Mouse (Mus musculus) kidney, embryonic 14.5 days (tissue): ENCODE data around the gene Psme2. TPM values are rescaled to one million over a fixed set of nuclear protein-coding genes. Genes with fewer than 3 reads are reported as not detected.

Experiments used
- ATAC-seq: fragments of 200-750 bp; cut with Nextera tagmentation; 2 replicates; pipeline ENCODE4 v1.8.0; 2017; ENCODE audit warnings: moderate number of reproducible peaks, mild to moderate bottlenecking, moderate TSS enrichment, moderate library complexity; ENCODE audit not compliant: low FRiP score, low TSS enrichment
- H3K27ac ChIP-seq: fragments of 300-500 bp; sonication (generic); 2 replicates; pipeline ENCODE4 v1.5.1; 2014; ENCODE audit warnings: low read depth, mild to moderate bottlenecking, low read length, moderate library complexity, mixed read lengths
- H3K27me3 ChIP-seq: fragments of 300-500 bp; sonication (generic); 2 replicates; pipeline ENCODE4 v1.6.1; 2014; ENCODE audit warnings: mild to moderate bottlenecking, low read length; ENCODE audit not compliant: control insufficient read depth, insufficient read depth
- H3K36me3 ChIP-seq: fragments of 300-500 bp; sonication (generic); 2 replicates; pipeline ENCODE4 v1.6.1; 2014; ENCODE audit warnings: low read length, mixed read lengths; ENCODE audit not compliant: control insufficient read depth, insufficient read depth
- H3K4me1 ChIP-seq: fragments of 300-500 bp; sonication (generic); 2 replicates; pipeline ENCODE4 v1.6.1; 2014; ENCODE audit warnings: low read length, mixed read lengths; ENCODE audit not compliant: control insufficient read depth, insufficient read depth
- H3K4me2 ChIP-seq: fragments of 300-500 bp; sonication (generic); replicated peaks from 2 replicates; pipeline ENCODE4 v1.6.1; 2014; ENCODE audit warnings: low read depth, mild to moderate bottlenecking, low read length
- H3K4me3 ChIP-seq: fragments of 300-500 bp; sonication (generic); 2 replicates; pipeline ENCODE4 v1.5.1; 2014; ENCODE audit warnings: mild to moderate bottlenecking, low read length
- H3K9ac ChIP-seq: fragments of 300-500 bp; sonication (generic); 2 replicates; pipeline ENCODE4 v1.6.1; 2014; ENCODE audit warnings: low read depth, mild to moderate bottlenecking, low read length, moderate library complexity
- H3K9me3 ChIP-seq: fragments of 300-500 bp; sonication (generic); 2 replicates; pipeline ENCODE4 v1.6.1; 2016; ENCODE audit warnings: low read length; ENCODE audit not compliant: control insufficient read depth
- WGBS: fragments of 180-500 bp; shearing (Covaris S2); extraction: QIAGEN DNeasy Blood & Tissue Kit; methylation state at CpG from one replicate; pipeline ENCODE4 v1.1.7; 2014; 5-methylcytosine and 5-hydroxymethylcytosine counted together
- polyA plus RNA-seq: library from polyadenylated mRNA; unstranded; fragments of >200 nt; fragmentation: Nextera tagmentation; extraction: Ambion mirVana; gene quantifications from 2 replicates; pipeline ENCODE4 v1.2.1, GENCODE M21; 2014

The Psme2 gene
- polyA plus RNA-seq, 1 experiment from 2014 or later = 224 TPM

- 2% methylated on average over 21 of the region's 32 CpGs for WGBS
- peaks cover 19% of the 10 kb centered on the region for H3K4me1 ChIP-seq
- H3K9me3 ChIP-seq = no peaks in the 10 kb centered on the region
- peaks cover 15% of the 10 kb centered on the region; the same call in 1 of the 2 replicates for H3K36me3 ChIP-seq
- ATAC-seq = peak; percentile 90
- no peaks in the 10 kb centered on the region for H3K27me3 ChIP-seq
- peak within 1 kb of the TSS; percentile 70; the same call in 1 of the 2 replicates for H3K27ac ChIP-seq
- peak within 1 kb of the TSS; percentile 78 for H3K4me2 ChIP-seq
- peak within 1 kb of the TSS; percentile 70 for H3K4me3 ChIP-seq
- H3K9ac ChIP-seq = peak within 1 kb of the TSS; percentile 78
Observed at GRCm38 (mm10) chr14:55577871-55578667, 12.8 kb downstream of the Psme2 start, which contains the start of gene Psme1. Psme1 (plus strand) TSS chr14:55578123.

GRCm38 (mm10) chr14:55576376-55576775 lies 14.5 kb downstream of the Psme2 start:
- Histone ChIP-seq H3K4me1 (peaks cover 19% of the 10 kb centered on the region), H3K27me3 (no peaks in the 10 kb centered on the region), H3K4me2 (no peak overlapping the region), H3K4me3 (no peak overlapping the region), H3K27ac (no peak overlapping the region), H3K9ac (no peak overlapping the region), H3K36me3 (peaks cover 8% of the 10 kb centered on the region; the same call in 1 of the 2 replicates), H3K9me3 (no peaks in the 10 kb centered on the region)
- no peak for ATAC-seq
- 78% methylated on average over 16 of the region's 16 CpGs for WGBS

- Histone ChIP-seq H3K4me3 (no peak overlapping the region), H3K36me3 (peaks cover 3% of the 10 kb centered on the region; the same call in 1 of the 2 replicates), H3K27me3 (no peaks in the 10 kb centered on the region), H3K4me2 (peak overlapping the region; percentile 13; the same call in 1 of the 2 replicates), H3K9ac (no peak overlapping the region), H3K4me1 (peaks cover 19% of the 10 kb centered on the region), H3K9me3 (no peaks in the 10 kb centered on the region), H3K27ac (no peak overlapping the region)
- no peak for ATAC-seq
- WGBS = 76% methylated on average over 13 of the region's 13 CpGs
Observed at GRCm38 (mm10) chr14:55575711-55576110, 15.2 kb downstream of the Psme2 start.

- Histone ChIP-seq H3K4me2 (peak within 1 kb of the TSS; percentile 13; the same call in 1 of the 2 replicates), H3K4me3 (no peak within 1 kb of the TSS), H3K9ac (0 out of 2 replicates have a peak within 1 kb of the TSS, but pooled peaks have one; percentile 8)
Observed at GRCm38 (mm10) chr14:55575302-55575701, 15.6 kb downstream of the Psme2 start, which contains the start of gene Fitm1. Fitm1 (plus strand) TSS chr14:55575617.

GRCm38 (mm10) chr14:55571760-55572159 lies 19.2 kb downstream of the Psme2 start:
- Histone ChIP-seq H3K36me3 (peaks cover 29% of the 10 kb centered on the region), H3K27ac (no peak overlapping the region), H3K4me3 (no peak overlapping the region), H3K9me3 (no peaks in the 10 kb centered on the region), H3K9ac (no peak overlapping the region), H3K27me3 (no peaks in the 10 kb centered on the region), H3K4me1 (0 out of 2 replicates have a peak, but pooled peaks cover 10% of the 10 kb centered on the region), H3K4me2 (no peak overlapping the region)
- ATAC-seq = no peak

More at GRCm38 (mm10) chr14:55575302-55575701, 15.6 kb downstream of the Psme2 start, which contains the start of gene Fitm1:
- no peak within 1 kb of the TSS for H3K27ac ChIP-seq
- no peaks in the 10 kb centered on the region for H3K27me3 ChIP-seq
- 80% methylated on average over 8 of the region's 8 CpGs for WGBS
- H3K9me3 ChIP-seq = no peaks in the 10 kb centered on the region
- no peaks in the 10 kb centered on the region for H3K36me3 ChIP-seq
- no peak for ATAC-seq
- H3K4me1 ChIP-seq = peaks cover 19% of the 10 kb centered on the region

- WGBS = 87% methylated on average over 2 of the region's 2 CpGs
- H3K9me3 ChIP-seq = no peaks in the 10 kb centered on the region
- H3K4me1 ChIP-seq = 0 out of 2 replicates have a peak, but pooled peaks cover 4% of the 10 kb centered on the region
- H3K27ac ChIP-seq = no peak overlapping the region
- no peak overlapping the region for H3K4me2 ChIP-seq
- H3K9ac ChIP-seq = no peak overlapping the region
- no peaks in the 10 kb centered on the region for H3K27me3 ChIP-seq
- ATAC-seq = no peak
- H3K4me3 ChIP-seq = no peak overlapping the region
- peaks cover 41% of the 10 kb centered on the region for H3K36me3 ChIP-seq
Observed at GRCm38 (mm10) chr14:55570588-55570987, 20.3 kb downstream of the Psme2 start.

GRCm38 (mm10) chr14:55567496-55567895 lies 23.4 kb downstream of the Psme2 start:
- Histone ChIP-seq H3K9ac (no peak overlapping the region), H3K4me1 (no peaks in the 10 kb centered on the region), H3K9me3 (no peaks in the 10 kb centered on the region), H3K27me3 (no peaks in the 10 kb centered on the region), H3K36me3 (peaks cover 66% of the 10 kb centered on the region), H3K4me3 (no peak overlapping the region), H3K4me2 (no peak overlapping the region), H3K27ac (no peak overlapping the region)
- WGBS = 77% methylated on average over 3 of the region's 3 CpGs
- no peak for ATAC-seq

- Histone ChIP-seq H3K9ac (no peak overlapping the region), H3K36me3 (peaks cover 66% of the 10 kb centered on the region), H3K4me1 (0 out of 2 replicates have a peak, but pooled peaks cover 6% of the 10 kb centered on the region), H3K27me3 (no peaks in the 10 kb centered on the region), H3K9me3 (no peaks in the 10 kb centered on the region), H3K4me2 (no peak overlapping the region), H3K27ac (no peak overlapping the region), H3K4me3 (no peak overlapping the region)
- 83% methylated on average over 3 of the region's 3 CpGs for WGBS
- ATAC-seq = no peak
Observed at GRCm38 (mm10) chr14:55565748-55566147, 25.2 kb downstream of the Psme2 start.

- Histone ChIP-seq H3K36me3 (peaks cover 51% of the 10 kb centered on the region), H3K9ac (no peak overlapping the region), H3K4me3 (no peak overlapping the region), H3K27me3 (no peaks in the 10 kb centered on the region), H3K27ac (no peak overlapping the region), H3K4me2 (no peak overlapping the region), H3K4me1 (peaks cover 6% of the 10 kb centered on the region; the same call in 1 of the 2 replicates), H3K9me3 (no peaks in the 10 kb centered on the region)
- 91% methylated on average over 11 of the region's 11 CpGs for WGBS
- no peak for ATAC-seq
Observed at GRCm38 (mm10) chr14:55563249-55563648, 27.7 kb downstream of the Psme2 start.
